ENCODE assay signal across 9 mouse cellular contexts in the genomic region with DNA sequence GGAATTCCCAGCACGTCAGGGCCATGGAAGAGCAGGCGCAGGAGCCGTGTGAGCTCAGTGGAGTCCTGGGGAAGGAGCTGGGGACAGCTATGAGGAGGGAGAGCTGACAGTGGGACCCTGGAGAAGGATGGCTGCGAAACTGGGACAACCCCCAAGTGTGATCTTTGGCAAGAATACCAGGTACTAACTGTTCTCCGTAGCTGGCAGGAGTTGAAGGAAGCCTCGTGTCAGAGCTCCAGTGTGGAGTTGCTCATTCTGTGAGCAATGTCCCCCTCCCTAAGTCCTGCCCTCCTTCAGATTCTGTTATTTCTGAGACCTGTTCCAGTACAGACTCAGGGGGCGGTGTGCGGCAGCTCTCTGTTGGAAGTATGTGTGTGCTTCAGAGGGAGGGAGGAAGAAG. TPM values are rescaled to one million over a fixed set of nuclear protein-coding genes. Genes with fewer than 3 reads are reported as not detected.
DNase-seq lines count a peak whose midpoint lies in the region; ATAC-seq and TF ChIP-seq lines count a peak whose summit lies in the region.
"Had no signal": no experiment of that assay in that cellular context is flagged by ENCODE, and none has a peak within 500 bp of the region (broad histone marks: within the 10 kb centered on the region; RNA-seq: fewer than 3 reads in every experiment).

No protein-coding gene starts in this region.

- H3K4me3 ChIP-seq in hindbrain, postnatal 0 days (ENCODE audit: low read length): no peak overlapping the region
- no peak overlapping the region for H3K4me3 ChIP-seq in hindbrain, embryonic 14.5 days (replicated peaks; ENCODE audit: low read length)
- no peak overlapping the region for H3K4me3 ChIP-seq in heart, embryonic 14.5 days (ENCODE audit: control insufficient read depth in 1 of 2, insufficient read depth in 1 of 2, low read depth in 1 of 2, low read length in 2 of 2)
- no peak overlapping the region for H3K4me3 ChIP-seq in stomach, postnatal 0 days (ENCODE audit: low read depth, low read length)
- H3K4me3 ChIP-seq: forebrain, embryonic 10.5 days; midbrain, embryonic 10.5 days had no signal

- TF ChIP-seq CTCF in hindbrain, postnatal 0 days (IDR thresholded peaks at IDR 0.05; ENCODE audit: low read depth): peak; percentile 28; the same call in 1 of the 2 replicates
- TF ChIP-seq CTCF in stomach, postnatal 0 days (IDR thresholded peaks at IDR 0.05; ENCODE audit: low read depth): peak; percentile 16; the same call in 1 of the 2 replicates

- H3K27me3 ChIP-seq in hindbrain, postnatal 0 days (ENCODE audit: insufficient read depth, low read length): no peaks in the 10 kb centered on the region
- no peaks in the 10 kb centered on the region for H3K27me3 ChIP-seq in hindbrain, embryonic 14.5 days (ENCODE audit: control insufficient read depth, insufficient read depth, low read length)
- no peaks in the 10 kb centered on the region for H3K27me3 ChIP-seq in heart, embryonic 14.5 days (ENCODE audit: control insufficient read depth, insufficient read depth, low read length)
- no peaks in the 10 kb centered on the region for H3K27me3 ChIP-seq in stomach, postnatal 0 days (ENCODE audit: control insufficient read depth, insufficient read depth, low read length)

- H3K9ac ChIP-seq in hindbrain, postnatal 0 days (replicated peaks; ENCODE audit: low read length): no peak overlapping the region
- H3K9ac ChIP-seq in hindbrain, embryonic 14.5 days: no peak overlapping the region
- H3K9ac ChIP-seq in heart, embryonic 14.5 days (ENCODE audit: low read length): no peak overlapping the region
- no peak overlapping the region for H3K9ac ChIP-seq in stomach, postnatal 0 days (ENCODE audit: low read length)

- no peaks in the 10 kb centered on the region for H3K4me1 ChIP-seq in hindbrain, postnatal 0 days (ENCODE audit: insufficient read depth, low read length)
- no peaks in the 10 kb centered on the region for H3K4me1 ChIP-seq in hindbrain, embryonic 14.5 days (replicated peaks; ENCODE audit: control insufficient read depth, insufficient read depth, low read length)
- H3K4me1 ChIP-seq in heart, embryonic 14.5 days (ENCODE audit: control insufficient read depth in 2 of 2, insufficient read depth in 2 of 2, low read length in 2 of 2): peaks cover 4 to 16% of the 10 kb centered on the region in 2 experiments; a peak in 3 of 4 replicates
- H3K4me1 ChIP-seq in stomach, postnatal 0 days (replicated peaks; ENCODE audit: control insufficient read depth, insufficient read depth): no peaks in the 10 kb centered on the region
- H3K4me1 ChIP-seq: midbrain, embryonic 10.5 days had no signal

- no peaks in the 10 kb centered on the region for H3K9me3 ChIP-seq in hindbrain, postnatal 0 days (ENCODE audit: low read length)
- no peaks in the 10 kb centered on the region for H3K9me3 ChIP-seq in hindbrain, embryonic 14.5 days (ENCODE audit: control insufficient read depth, low read length)
- no peaks in the 10 kb centered on the region for H3K9me3 ChIP-seq in heart, embryonic 14.5 days (ENCODE audit: control insufficient read depth, low read length)
- no peaks in the 10 kb centered on the region for H3K9me3 ChIP-seq in stomach, postnatal 0 days (ENCODE audit: control insufficient read depth, low read length)
- H3K9me3 ChIP-seq: forebrain, embryonic 10.5 days; midbrain, embryonic 10.5 days had no signal

- H3K36me3 ChIP-seq in hindbrain, postnatal 0 days (ENCODE audit: insufficient read depth, low read length): no peaks in the 10 kb centered on the region
- H3K36me3 ChIP-seq in hindbrain, embryonic 14.5 days (replicated peaks; ENCODE audit: control insufficient read depth, insufficient read depth): no peaks in the 10 kb centered on the region
- H3K36me3 ChIP-seq in heart, embryonic 14.5 days (ENCODE audit: control insufficient read depth, insufficient read depth, low read length): no peaks in the 10 kb centered on the region
- H3K36me3 ChIP-seq in stomach, postnatal 0 days (ENCODE audit: control insufficient read depth, insufficient read depth, low read length): no peaks in the 10 kb centered on the region
- H3K36me3 ChIP-seq: forebrain, embryonic 10.5 days; midbrain, embryonic 10.5 days had no signal

- peak; percentile 64; the same call in 1 of the 2 replicates for ATAC-seq in hindbrain, postnatal 0 days
- ATAC-seq in hindbrain, embryonic 14.5 days (ENCODE audit: low FRiP score): no peak
- ATAC-seq in heart, embryonic 14.5 days (ENCODE audit: insufficient number of reproducible peaks, insufficient read depth, low FRiP score, low read depth): peak; percentile 56
- no peak for ATAC-seq in stomach, postnatal 0 days (ENCODE audit: low FRiP score, low TSS enrichment)

- H3K4me2 ChIP-seq in hindbrain, postnatal 0 days (ENCODE audit: low read depth, low read length): no peak overlapping the region
- no peak overlapping the region for H3K4me2 ChIP-seq in hindbrain, embryonic 14.5 days (replicated peaks)
- no peak overlapping the region; the same call in 1 of the 2 replicates for H3K4me2 ChIP-seq in heart, embryonic 14.5 days (ENCODE audit: low read length)
- H3K4me2 ChIP-seq in stomach, postnatal 0 days (replicated peaks; ENCODE audit: low read depth): no peak overlapping the region

- intact Hi-C loops in left cerebral cortex, postnatal 25 days (cut with DNase I): loop anchor here (1.0 kb wide), 1 partner anchor 13 kb away; no protein-coding TSS in a partner anchor

- DNase-seq in hindbrain, postnatal 0 days (ENCODE audit: low spot score): peak; percentile 53
- DNase-seq in hindbrain, embryonic 14.5 days (ENCODE audit: low spot score): no peak
- peak; percentile 50 to 86 for DNase-seq in left cerebral cortex, postnatal 25 days (ENCODE audit: low spot score in 2 of 2)
- no peak for DNase-seq in stomach, postnatal 0 days (ENCODE audit: low spot score)
- no peak for DNase-seq in adrenal gland, adult 18-20 months (ENCODE audit: low spot score in 2 of 2)
- no peak for DNase-seq in retina, postnatal 1 day

- TF ChIP-seq EP300 in stomach, postnatal 0 days (optimal IDR thresholded peaks at IDR 0.05): no peak

- 50% methylated on average over 8 of the region's 8 CpGs for WGBS in hindbrain, postnatal 0 days
- WGBS in hindbrain, embryonic 14.5 days: 74% methylated on average over 8 of the region's 8 CpGs
- WGBS in heart, embryonic 14.5 days: 32% methylated on average over 8 of the region's 8 CpGs
- 55% methylated on average over 8 of the region's 8 CpGs for WGBS in stomach, postnatal 0 days

- peak overlapping the region; percentile 28; the same call in 1 of the 2 replicates for H3K27ac ChIP-seq in hindbrain, postnatal 0 days
- H3K27ac ChIP-seq in hindbrain, embryonic 14.5 days: no peak overlapping the region
- H3K27ac ChIP-seq in heart, embryonic 14.5 days (replicated peaks in 1 of 2; ENCODE audit: control insufficient read depth in 1 of 2, insufficient read depth in 1 of 2, low read depth in 2 of 2, low read length in 2 of 2): no peak overlapping the region
- no peak overlapping the region for H3K27ac ChIP-seq in stomach, postnatal 0 days (replicated peaks)
- H3K27ac ChIP-seq: forebrain, embryonic 10.5 days; midbrain, embryonic 10.5 days had no signal

RNA-seq across cellular contexts. Expression of a gene that starts 36.9 kb away (rescaled TPM):
- total RNA-seq in hindbrain, postnatal 0 days (2014; rRNA removed): 40.4 and 57.2 TPM in 2 replicates
- polyA plus RNA-seq in hindbrain, postnatal 0 days (2015; fragmentation: Nextera tagmentation; extraction: Ambion mirVana): 15.8 and 16.7 TPM in 2 replicates
- 15.0 and 15.1 TPM in 2 replicates for polyA plus RNA-seq in hindbrain, embryonic 14.5 days (2014; fragmentation: Nextera tagmentation; extraction: Ambion mirVana)
- polyA plus RNA-seq in heart, embryonic 14.5 days (2014; fragmentation: Nextera tagmentation; extraction: Ambion mirVana): 6.1 and 6.5 TPM in 2 replicates
- total RNA-seq in left cerebral cortex, postnatal 25 days (2021): 100 to 1,000 TPM; 161 to 183 TPM
- polyA plus RNA-seq in stomach, postnatal 0 days (2015; fragmentation: Nextera tagmentation; extraction: Ambion mirVana): 1.8 and 2.5 TPM in 2 replicates
- 1,000 to 10,000 TPM in 1 of 2 experiments, 100 to 1,000 TPM in 1; 440 to 1,090 TPM for total RNA-seq in adrenal gland, adult 18-20 months (2021)

Comparison
In these comparisons a context has a peak if more than half of its experiments do, and no peak if none do; other contexts are left out.
1. ATAC-seq: peak in hindbrain, postnatal 0 days (single experiment) and heart, embryonic 14.5 days (single experiment); none in hindbrain, embryonic 14.5 days (single experiment) and stomach, postnatal 0 days (single experiment).
2. DNase-seq: peak in hindbrain, postnatal 0 days (single experiment) and left cerebral cortex, postnatal 25 days (2 of 2); none in hindbrain, embryonic 14.5 days (single experiment), stomach, postnatal 0 days (single experiment), adrenal gland, adult 18-20 months (0 of 2) and retina, postnatal 1 day (single experiment).